Mouse (Mus musculus): ENCODE data around the gene Commd6. TPM values are rescaled to one million over a fixed set of nuclear protein-coding genes. Genes with fewer than 3 reads are reported as not detected.

Gene Commd6
- polyA plus RNA-seq, 2 experiments = 20.2 to 40.7 TPM

DNA sequence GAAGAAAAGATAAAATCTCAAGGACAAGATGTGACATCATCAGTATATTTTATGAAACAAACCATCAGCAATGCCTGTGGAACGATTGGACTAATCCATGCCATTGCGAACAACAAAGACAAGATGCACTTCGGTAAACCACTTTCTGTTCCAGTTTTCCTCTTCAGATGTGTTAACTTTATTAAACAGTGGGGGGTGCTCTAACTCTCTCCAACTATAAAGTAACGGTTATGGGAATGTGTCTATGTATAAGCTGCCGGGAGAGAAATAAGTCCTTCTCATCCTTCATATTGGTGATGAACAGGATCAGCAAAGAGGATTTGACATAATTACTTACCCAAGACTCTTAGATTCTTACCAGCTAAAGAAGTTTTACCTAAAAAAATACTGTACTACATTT, 26.1 kb upstream of the Commd6 start:
- Histone ChIP-seq H3K27me3 (ENCODE audit: control insufficient read depth, insufficient read depth, low read length) (no peaks in the 10 kb centered on the region), H3K4me1 (replicated peaks; ENCODE audit: control insufficient read depth in 2 of 2, insufficient read depth in 2 of 2, low read length in 1 of 2) (no peaks in the 10 kb centered on the region), H3K9me3 (ENCODE audit: control insufficient read depth, low read length) (no peaks in the 10 kb centered on the region)

DNA sequence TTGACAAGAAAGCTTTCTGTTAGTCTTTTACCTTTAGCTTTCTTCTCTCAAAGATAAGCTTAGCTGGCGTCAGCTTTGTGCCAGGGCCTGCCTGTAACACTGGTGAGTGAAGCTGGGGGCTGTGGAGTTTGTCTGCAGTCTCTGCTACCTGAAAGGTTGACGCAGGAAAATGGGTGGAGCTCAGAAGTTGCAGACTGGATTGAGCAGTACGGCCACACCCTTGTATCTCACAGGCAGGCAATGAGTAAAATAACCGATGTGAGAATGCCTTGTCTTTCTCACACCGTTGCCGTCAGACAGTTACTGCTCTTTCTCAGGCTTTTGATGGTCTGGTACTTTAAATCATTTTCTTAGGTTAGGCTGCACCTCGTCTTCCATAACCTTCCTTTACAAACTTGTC, 25.6 kb upstream of the Commd6 start:
- peaks cover 6% of the 10 kb centered on the region for H3K36me3 ChIP-seq (replicated peaks; ENCODE audit: control insufficient read depth, insufficient read depth, low read depth)
- TF ChIP-seq EP300 (IDR thresholded peaks at IDR 0.05; ENCODE audit: low read depth) (no peak), CTCF (IDR thresholded peaks at IDR 0.05; ENCODE audit: low read depth) (no peak)
- DNase-seq (ENCODE audit: low read depth in 3 of 3, low spot score in 3 of 3) (no peak), ATAC-seq (ENCODE audit: insufficient read depth) (no peak)
- no peak overlapping the region for H3K27ac ChIP-seq
- no peaks in the 10 kb centered on the region for H3K9me3 ChIP-seq (ENCODE audit: control insufficient read depth, low read length)
- no peaks in the 10 kb centered on the region for H3K4me1 ChIP-seq (replicated peaks; ENCODE audit: control insufficient read depth in 2 of 2, insufficient read depth in 2 of 2, low read length in 1 of 2)
- no peak overlapping the region for H3K4me2 ChIP-seq (ENCODE audit: low read depth)
- H3K9ac ChIP-seq (replicated peaks) = no peak overlapping the region
- WGBS (ENCODE audit: insufficient replicate concordance) = 70% methylated on average over 7 of the region's 7 CpGs
- H3K4me3 ChIP-seq (ENCODE audit: insufficient read depth in 1 of 2, low read depth in 2 of 2, low read length in 2 of 2) = no peak overlapping the region
- no peaks in the 10 kb centered on the region for H3K27me3 ChIP-seq (ENCODE audit: control insufficient read depth, insufficient read depth, low read length)

More for the DNA sequence above, 26.1 kb upstream of the Commd6 start:
- ATAC-seq (ENCODE audit: insufficient read depth) (no peak), DNase-seq (ENCODE audit: low read depth in 3 of 3, low spot score in 3 of 3) (no peak)
- H3K9ac ChIP-seq (replicated peaks) = no peak overlapping the region
- peaks cover 6% of the 10 kb centered on the region for H3K36me3 ChIP-seq (replicated peaks; ENCODE audit: control insufficient read depth, insufficient read depth, low read depth)
- no peak overlapping the region for H3K4me3 ChIP-seq (ENCODE audit: insufficient read depth in 1 of 2, low read depth in 2 of 2, low read length in 2 of 2)
- no peak for TF ChIP-seq CTCF (IDR thresholded peaks at IDR 0.05; ENCODE audit: low read depth)
- no peak for TF ChIP-seq EP300 (IDR thresholded peaks at IDR 0.05; ENCODE audit: low read depth)
- WGBS (ENCODE audit: insufficient replicate concordance) = 76% methylated on average over 5 of the region's 5 CpGs
- no peak overlapping the region for H3K27ac ChIP-seq
- no peak overlapping the region for H3K4me2 ChIP-seq (ENCODE audit: low read depth)

DNA sequence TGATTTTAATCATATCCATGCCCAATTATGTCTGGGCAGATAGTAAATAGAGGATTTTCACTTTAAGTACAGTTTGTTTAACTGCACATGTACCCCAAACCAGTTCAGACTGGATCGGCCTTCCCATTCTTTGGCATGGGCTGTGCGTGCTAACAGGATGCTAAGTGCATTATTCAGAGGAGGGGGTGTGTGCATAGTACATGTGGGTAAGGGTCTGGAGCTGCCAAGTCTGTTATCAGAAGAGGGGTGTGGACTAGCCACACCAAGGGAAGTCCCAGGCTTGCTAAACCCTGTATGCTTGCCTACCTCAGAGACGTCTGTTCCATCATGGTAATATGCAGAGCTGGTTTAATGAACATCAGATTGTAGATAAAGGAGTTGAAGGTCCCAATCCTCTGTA, 23.8 kb upstream of the Commd6 start:
- no peak overlapping the region for H3K4me2 ChIP-seq (ENCODE audit: low read depth)
- no peaks in the 10 kb centered on the region for H3K27me3 ChIP-seq (ENCODE audit: control insufficient read depth, insufficient read depth, low read length)
- no peak for TF ChIP-seq EP300 (IDR thresholded peaks at IDR 0.05; ENCODE audit: low read depth)
- TF ChIP-seq CTCF (IDR thresholded peaks at IDR 0.05; ENCODE audit: low read depth) = no peak
- H3K4me3 ChIP-seq (ENCODE audit: insufficient read depth in 1 of 2, low read depth in 2 of 2, low read length in 2 of 2) = no peak overlapping the region
- DNase-seq (ENCODE audit: low read depth in 3 of 3, low spot score in 3 of 3) (no peak), ATAC-seq (ENCODE audit: insufficient read depth) (no peak)
- no peak overlapping the region for H3K9ac ChIP-seq (replicated peaks)
- WGBS (ENCODE audit: insufficient replicate concordance) = 67% methylated on average over 3 of the region's 3 CpGs
- no peak overlapping the region for H3K27ac ChIP-seq
- no peaks in the 10 kb centered on the region for H3K9me3 ChIP-seq (ENCODE audit: control insufficient read depth, low read length)
- no peaks in the 10 kb centered on the region for H3K4me1 ChIP-seq (replicated peaks; ENCODE audit: control insufficient read depth in 2 of 2, insufficient read depth in 2 of 2, low read length in 1 of 2)
- peaks cover 6% of the 10 kb centered on the region for H3K36me3 ChIP-seq (replicated peaks; ENCODE audit: control insufficient read depth, insufficient read depth, low read depth)

GRCm38 (mm10) chr14:101661654-101662412, 21.3 kb upstream of the Commd6 start:
- no peaks in the 10 kb centered on the region for H3K4me1 ChIP-seq (replicated peaks; ENCODE audit: control insufficient read depth in 2 of 2, insufficient read depth in 2 of 2, low read length in 1 of 2)
- ATAC-seq (ENCODE audit: insufficient read depth) = no peak
- H3K9me3 ChIP-seq (ENCODE audit: control insufficient read depth, low read length) = no peaks in the 10 kb centered on the region
- H3K27me3 ChIP-seq (ENCODE audit: control insufficient read depth, insufficient read depth, low read length) = no peaks in the 10 kb centered on the region
- H3K4me2 ChIP-seq (ENCODE audit: low read depth) = no peak overlapping the region
- H3K36me3 ChIP-seq (replicated peaks; ENCODE audit: control insufficient read depth, insufficient read depth, low read depth) = peaks cover 2% of the 10 kb centered on the region
- no peak overlapping the region for H3K4me3 ChIP-seq (ENCODE audit: insufficient read depth in 1 of 2, low read depth in 2 of 2, low read length in 2 of 2)
- TF ChIP-seq EP300 (IDR thresholded peaks at IDR 0.05; ENCODE audit: low read depth) (no peak), CTCF (IDR thresholded peaks at IDR 0.05; ENCODE audit: low read depth) (no peak)
- DNase-seq (ENCODE audit: low read depth in 3 of 3, low spot score in 3 of 3) = no peak
- 46% methylated on average over 3 of the region's 3 CpGs for WGBS (ENCODE audit: insufficient replicate concordance)
- no peak overlapping the region for H3K9ac ChIP-seq (replicated peaks)
- H3K27ac ChIP-seq = no peak overlapping the region

DNA sequence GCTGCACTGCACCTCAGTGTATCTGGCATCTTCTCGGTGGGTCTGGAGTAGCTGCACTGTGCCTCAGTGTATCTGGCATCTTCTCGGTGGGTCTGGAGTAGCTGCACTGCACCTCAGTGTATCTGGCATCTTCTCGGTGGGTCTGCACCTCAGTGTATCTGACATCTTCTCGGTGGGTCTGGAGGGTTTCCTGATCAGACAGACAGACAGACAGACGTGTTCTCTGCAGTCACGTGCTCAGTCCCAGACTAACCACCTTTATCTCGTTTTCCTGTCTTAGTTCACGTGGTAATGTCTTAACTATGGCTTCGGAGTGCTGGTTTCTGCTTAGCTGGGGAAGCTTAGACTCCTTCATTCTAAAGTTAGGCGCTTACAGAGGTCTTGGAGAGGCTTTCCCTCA, 15.8 kb upstream of the Commd6 start:
- Histone ChIP-seq H3K4me3 (ENCODE audit: insufficient read depth in 1 of 2, low read depth in 2 of 2, low read length in 2 of 2) (no peak overlapping the region), H3K27ac (no peak overlapping the region), H3K36me3 (replicated peaks; ENCODE audit: control insufficient read depth, insufficient read depth, low read depth) (no peaks in the 10 kb centered on the region), H3K4me2 (ENCODE audit: low read depth) (no peak overlapping the region), H3K27me3 (ENCODE audit: control insufficient read depth, insufficient read depth, low read length) (no peaks in the 10 kb centered on the region), H3K9me3 (ENCODE audit: control insufficient read depth, low read length) (no peaks in the 10 kb centered on the region), H3K9ac (replicated peaks) (no peak overlapping the region), H3K4me1 (replicated peaks; ENCODE audit: control insufficient read depth in 2 of 2, insufficient read depth in 2 of 2, low read length in 1 of 2) (peaks cover 5 to 6% of the 10 kb centered on the region in 2 experiments; a peak in 2 of 4 replicates)
- ATAC-seq (ENCODE audit: insufficient read depth) (no peak), DNase-seq (ENCODE audit: low read depth in 3 of 3, low spot score in 3 of 3) (no peak)
- TF ChIP-seq EP300 (IDR thresholded peaks at IDR 0.05; ENCODE audit: low read depth) (no peak), CTCF (IDR thresholded peaks at IDR 0.05; ENCODE audit: low read depth) (no peak)
- 26% methylated on average over 10 of the region's 10 CpGs for WGBS (ENCODE audit: insufficient replicate concordance)
